Mouse (Mus musculus) ovary, postnatal 36 days (tissue): ENCODE measurements around the gene Zfp58.
"Not testable (repeated sequence)": the region's sequence is repeated elsewhere in the genome, so short reads cannot be mapped to it uniquely, and the experiment has no call there.

ENCODE experiments used
- DNase-seq: peaks from one replicate; pipeline ENCODE4 v3.0.0; 2022; ENCODE audit warnings: low spot score, mixed read lengths

Zfp58 gene

GRCm38 (mm10) chr13:67500084-67500719 is at the start of gene Zfp58:
Gene Zfp58, minus strand, starts transcription at chr13:67500555.
- DNase-seq: peak; percentile 68

- DNase-seq: no peak
Measured at GRCm38 (mm10) chr13:67545941-67546340, 45.6 kb upstream of the Zfp58 start.

DNA sequence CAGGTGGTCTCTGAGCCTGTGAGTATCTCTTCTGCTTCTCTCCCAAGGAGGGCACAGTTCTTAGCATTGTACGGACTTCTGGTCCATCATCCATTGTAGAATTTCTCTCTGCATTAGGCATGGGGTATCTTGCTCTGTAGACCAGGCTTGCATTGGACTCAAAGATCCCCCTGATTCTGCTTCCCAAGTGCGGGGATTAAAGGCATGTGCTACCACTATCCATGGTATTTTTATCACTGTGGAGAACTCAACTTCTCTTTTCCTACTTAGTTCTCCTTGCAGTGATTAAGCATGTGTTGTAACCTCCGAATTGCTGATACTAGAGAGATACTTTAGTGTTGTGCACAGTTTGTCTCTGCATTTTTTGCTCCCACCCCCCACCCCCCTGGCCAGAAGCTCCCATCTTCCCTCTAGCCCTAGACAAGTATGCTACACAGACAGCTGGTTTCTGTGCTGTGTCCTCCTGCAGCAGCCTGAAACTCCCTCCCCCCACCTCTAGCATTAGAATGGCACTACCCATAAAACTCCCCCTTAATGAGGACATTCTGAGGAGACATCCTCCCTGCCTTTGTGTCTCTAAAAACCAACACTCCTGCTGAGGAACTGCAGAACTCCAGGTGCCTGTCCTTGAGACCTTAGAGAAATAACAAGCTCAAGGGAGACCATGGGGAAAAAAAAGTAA is 26.8 kb upstream of the Zfp58 start:
- DNase-seq: no peak

DNA sequence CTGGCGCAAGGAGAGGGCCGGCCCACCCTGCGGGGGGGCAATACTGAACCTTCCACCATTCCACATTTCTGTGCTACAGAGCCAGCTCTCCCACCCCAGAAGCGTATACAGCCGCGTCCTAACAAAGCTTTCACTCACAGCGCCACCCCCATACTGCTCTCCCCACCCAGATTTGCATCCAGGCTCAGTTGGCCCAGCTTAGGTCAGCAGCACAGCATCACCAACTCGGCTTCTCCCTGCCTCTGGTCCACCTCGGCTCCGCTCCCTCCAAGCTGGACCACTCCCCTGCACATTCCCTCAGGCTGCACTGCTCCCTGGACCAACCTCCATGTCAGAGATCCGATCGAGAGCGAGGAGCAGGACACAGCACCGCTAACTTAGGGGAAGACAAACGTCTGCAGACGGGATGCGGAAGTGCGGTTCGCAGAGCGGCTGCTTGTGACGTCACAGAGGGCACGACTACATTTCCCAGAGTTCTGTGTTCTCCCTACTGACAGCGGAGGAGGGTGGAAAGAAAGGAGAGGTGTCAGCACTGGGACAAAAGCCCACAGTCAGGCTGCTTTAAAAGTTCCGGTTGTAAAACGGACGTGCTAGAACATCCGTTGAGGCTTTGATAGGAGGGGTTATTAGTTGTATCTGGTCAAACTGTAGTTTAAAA is 25.5 kb upstream of the Zfp58 start, which contains the start of the genes Gm26965 and Zfp87:
Gene Gm26965 (minus strand): TSS at position 399 of the 658 bp plus-strand sequence.
Gene Zfp87 (minus strand): TSS at position 425 of the 658 bp plus-strand sequence.
- DNase-seq: peak; percentile 86

DNA sequence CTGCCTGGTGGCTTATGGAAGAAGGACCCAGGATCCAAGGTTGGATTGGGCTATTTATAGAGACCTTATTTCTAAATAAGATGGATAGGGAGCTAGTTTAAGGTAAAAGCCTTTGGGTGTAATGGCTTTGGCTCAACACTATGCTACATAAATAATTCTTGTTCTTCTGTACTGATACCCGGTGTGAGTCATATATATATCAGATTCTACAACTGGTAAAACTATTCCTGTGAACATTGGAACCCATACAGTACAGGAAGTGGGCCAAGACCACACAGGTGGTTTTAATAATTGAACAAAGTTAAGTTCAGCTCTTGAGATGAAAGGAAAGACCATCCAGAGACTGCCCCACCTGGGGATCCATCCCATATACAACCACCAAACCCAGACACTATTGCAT is 553 bp upstream of the Zfp58 start:
- no peak for DNase-seq

DNA sequence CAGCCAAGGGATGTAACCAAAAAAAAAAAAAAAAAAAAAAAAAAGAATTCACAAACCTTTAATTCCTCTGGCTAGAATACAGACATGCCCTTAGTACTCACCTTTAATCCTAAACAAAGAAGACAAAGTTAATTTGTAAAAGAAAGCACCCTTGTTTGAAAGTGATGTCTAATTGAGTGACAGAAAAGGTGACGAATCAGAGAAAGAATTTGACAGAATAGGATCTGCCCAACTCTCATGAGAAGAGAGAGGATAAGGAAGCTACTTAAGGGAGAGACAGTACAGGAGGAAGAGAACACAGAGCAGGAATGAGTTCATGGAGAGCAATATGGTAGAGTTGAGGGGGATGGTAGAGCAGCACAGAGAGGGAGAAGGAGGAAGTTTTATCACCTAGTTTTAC is 4.7 kb downstream of the Zfp58 start:
- no peak for DNase-seq

- DNase-seq: no peak
Measured at GRCm38 (mm10) chr13:67484424-67484811, 15.9 kb downstream of the Zfp58 start.

- DNase-seq: peak; percentile 74
Measured at GRCm38 (mm10) chr13:67483625-67484423, 16.5 kb downstream of the Zfp58 start, which contains the start of gene Zfp874b. Gene Zfp874b, minus strand, starts transcription at chr13:67484258.

DNA sequence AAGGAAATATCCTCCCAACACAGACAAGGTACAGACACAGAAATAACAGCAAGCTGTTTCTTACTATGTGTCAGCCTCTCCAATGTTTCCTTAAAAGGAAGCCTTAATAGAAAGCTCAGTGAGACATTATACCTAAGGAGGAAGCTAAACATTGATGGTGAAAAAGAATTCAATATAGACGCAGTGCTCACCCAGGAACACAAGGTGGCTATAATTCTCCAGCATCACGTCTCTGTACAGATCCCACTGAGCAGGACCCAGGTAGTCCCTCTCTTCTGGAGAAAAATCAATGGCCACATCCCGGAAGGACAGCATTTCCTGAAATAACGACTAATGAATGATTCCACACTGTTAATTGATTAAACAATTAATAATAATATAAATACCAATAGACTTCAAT is 18.8 kb downstream of the Zfp58 start:
- no peak for DNase-seq

DNA sequence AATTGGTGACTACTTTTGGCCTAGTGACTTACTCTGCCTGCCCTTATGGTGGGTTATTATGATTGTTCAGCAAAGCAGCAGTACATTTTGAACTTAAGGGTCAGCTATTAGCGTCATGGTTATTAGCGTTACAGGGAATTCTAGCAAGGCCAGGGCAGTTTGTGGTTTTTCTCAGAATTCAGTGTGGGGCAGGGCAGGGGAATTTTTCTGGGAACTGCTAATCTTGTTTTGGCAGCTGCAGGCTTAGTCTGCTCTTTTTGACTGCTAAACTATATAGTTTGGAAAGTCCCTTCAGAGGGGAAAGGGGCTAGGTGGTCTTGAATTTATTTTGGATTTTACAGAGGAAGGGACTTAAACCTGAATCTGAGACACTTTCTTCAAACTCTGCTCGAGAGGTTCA is 31.1 kb downstream of the Zfp58 start:
- no peak for DNase-seq

DNA sequence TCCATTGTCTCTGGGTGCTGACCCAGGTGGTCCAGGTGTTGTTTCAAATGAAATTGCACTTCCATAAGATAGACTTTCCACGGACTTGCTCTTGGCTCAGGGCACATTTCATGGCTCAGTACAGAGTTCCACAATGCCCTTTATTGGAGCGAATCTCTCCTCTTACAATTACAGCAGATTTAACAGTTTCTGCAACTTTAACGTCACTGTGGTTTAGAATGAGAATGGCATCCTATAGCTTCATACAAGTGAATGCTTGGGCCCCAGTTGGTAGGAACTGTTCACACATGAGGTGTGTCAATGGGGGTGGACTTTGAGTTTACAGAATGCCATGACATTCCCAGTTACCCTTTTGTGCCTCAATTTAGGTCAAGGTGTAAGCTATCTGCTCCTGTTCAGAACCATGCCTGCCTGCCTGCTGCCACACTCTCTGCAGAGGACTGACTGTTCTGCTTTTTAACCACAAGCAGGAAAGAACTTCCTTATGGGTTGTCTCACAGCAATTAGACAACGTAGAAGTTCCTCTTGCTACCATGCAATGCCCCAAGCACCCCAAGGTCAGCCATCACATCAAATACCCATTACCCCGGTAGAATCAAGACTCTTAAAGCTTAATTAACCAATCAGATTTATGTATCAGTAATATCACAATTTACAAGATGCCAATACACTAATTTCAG is 36.7 kb downstream of the Zfp58 start:
- DNase-seq: not testable (repeated sequence)

GRCm38 (mm10) chr13:67452021-67452309 is 48.4 kb downstream of the Zfp58 start:
- DNase-seq: no peak

DNA sequence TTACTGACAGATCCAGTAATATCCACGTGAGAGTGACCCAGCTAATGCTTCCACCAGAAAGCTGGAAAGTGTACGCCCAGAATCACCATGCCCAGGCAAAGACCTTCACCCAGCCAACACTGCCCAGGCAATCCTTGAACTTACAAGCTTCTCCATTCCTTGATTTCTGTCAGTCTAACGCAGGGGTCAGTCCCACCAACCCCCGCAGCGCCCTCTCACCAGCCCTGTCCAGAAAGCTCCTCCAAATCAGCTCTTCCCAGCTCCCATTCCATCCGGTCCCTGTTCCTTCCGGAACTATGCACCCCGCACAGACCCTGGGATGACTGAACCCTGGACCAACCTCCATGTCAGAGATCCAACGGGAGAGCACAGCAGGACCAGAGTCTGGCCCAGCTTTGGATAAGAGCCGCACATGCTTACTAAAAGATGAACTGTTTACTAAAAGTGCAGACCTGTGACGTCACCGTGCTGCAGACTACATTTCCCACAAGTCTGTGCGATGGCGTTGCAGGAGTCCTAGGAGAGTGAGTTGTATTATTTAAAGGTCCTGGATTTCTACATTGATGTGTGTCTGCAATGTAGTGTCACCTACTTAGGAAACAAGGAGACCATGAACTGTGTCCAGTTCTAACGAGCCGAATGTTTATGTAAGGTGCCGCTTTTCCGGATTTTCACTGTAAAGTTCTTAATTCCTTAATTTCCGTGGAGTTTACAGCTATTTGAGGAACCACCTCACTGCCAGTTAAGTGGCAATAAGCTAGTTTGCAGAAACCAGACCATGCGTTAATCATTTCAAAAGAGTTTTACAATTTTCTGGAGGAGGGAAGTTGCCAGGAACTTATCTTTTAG is 49.0 kb downstream of the Zfp58 start, which contains the start of gene Zfp874a:
Gene Zfp874a (minus strand): TSS at position 453 of the 849 bp plus-strand sequence.
- DNase-seq: peak; percentile 82
